Mouse (Mus musculus): ENCODE results near the gene Rabl2.

Gene Rabl2

GRCm38 (mm10) chr15:89591723-89592455, at the start of gene Rabl2:
Rabl2 (minus strand) TSS chr15:89591923.
- peak; percentile 86 for DNase-seq (ENCODE audit: low spot score)

DNA sequence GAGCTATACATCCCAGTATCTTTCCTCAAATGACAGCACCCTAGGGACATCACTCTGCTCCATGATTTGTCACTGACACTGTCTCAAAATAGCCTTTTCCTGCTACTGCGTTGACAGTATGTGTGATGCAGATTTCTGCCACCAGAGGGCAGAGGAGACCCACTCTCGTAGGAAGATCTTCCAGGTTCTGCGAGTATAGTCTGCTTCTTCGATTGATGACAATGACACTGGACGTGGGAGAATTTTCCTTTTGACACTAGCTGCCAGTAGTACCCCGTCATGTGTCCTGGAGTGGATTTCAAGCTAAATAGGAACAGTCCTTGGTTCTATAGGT, 31.9 kb upstream of the Rabl2 start:
- peak; percentile 51 for DNase-seq (ENCODE audit: low spot score)

DNA sequence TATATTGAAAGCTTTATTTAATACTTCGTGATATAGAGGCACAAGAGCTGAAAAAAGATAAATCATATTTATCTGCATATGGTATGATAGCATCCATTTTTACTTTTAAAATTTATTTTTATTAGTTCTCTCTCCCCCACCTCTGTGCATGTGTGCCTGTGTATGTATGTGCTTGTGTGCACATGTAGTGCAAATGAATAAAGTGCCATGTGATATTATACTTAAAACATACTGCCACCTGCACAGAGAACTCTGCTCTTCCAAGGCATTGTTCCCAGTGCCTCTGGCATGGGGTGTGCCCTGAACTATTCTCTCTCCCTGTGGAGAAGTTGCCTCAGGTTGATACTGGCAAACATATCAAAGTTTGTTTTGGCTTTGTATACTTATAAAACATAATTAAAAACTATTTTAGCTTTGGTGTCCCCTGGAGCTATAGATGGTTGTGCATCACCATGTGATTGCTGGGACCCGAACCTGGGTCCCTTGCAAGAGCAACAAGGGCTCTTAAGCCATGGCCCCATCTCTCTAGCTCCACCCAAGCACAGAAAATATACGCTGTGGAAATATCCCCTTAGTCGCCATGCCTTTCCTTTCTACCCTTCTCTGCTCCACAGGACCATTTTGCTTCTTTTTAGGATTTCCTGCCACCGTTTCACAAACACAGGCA, 31.4 kb upstream of the Rabl2 start:
- DNase-seq (ENCODE audit: low spot score), result no peak

GRCm38 (mm10) chr15:89622312-89622958, 30.7 kb upstream of the Rabl2 start:
- peak; percentile 17 for DNase-seq (ENCODE audit: low spot score)

DNA sequence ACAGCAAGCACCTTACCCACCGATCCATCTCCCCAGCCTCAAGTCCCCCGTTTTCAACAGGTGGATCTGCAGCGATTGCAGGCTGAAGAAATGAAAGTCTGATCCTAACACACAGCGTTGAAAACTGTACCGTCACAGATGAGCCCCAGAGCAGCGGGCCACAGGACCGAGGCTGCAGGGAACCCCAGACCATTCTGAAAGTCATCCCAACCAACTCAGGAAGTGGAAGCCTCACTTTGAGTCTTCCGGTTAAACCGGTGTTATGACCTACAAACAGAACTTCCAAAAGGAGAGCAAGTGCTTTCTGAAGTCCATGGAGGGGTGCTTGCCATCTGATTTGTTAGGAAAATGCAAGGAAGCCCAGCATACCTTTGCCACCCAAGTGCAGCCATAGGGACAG, 16.2 kb upstream of the Rabl2 start:
- no peak for DNase-seq (ENCODE audit: low spot score)

- DNase-seq (ENCODE audit: low spot score), result no peak
Observed at GRCm38 (mm10) chr15:89607480-89607879, 15.8 kb upstream of the Rabl2 start.

DNA sequence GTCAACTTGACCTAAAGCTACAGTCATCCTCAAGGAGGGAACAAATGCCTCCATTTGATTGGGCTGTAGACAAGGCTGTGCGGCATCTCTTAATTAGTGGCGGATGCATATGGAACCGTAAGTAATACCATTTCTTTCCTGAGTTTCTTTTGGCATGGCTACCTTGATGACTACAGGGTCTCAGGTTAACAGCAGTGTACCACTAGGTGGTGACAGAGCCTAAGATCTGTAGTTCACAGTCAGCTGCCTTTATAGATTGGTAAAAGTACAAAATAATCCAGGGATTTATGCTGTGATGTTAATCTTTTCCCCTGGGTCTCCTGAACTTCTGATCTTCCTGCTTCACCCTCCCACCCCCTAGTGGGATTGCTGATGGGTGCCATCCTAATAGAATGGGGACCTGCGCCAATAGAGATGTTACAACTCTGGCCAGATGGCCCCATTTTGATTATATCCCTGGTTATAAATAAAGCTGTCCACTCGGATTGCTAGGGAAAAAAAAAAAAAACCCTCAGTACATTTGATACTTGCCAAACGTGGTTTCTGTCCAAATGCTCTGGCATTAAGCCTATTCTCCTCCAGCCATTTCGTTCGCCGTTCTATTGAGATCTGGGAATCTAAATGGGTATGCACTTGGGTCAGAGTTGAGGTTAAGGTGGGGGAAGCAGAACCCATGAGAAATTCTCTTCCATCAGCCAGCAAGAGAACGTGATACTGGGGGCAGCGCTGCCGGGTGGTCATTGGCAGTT, 14.3 kb upstream of the Rabl2 start:
- DNase-seq (ENCODE audit: low spot score), result no peak

DNA sequence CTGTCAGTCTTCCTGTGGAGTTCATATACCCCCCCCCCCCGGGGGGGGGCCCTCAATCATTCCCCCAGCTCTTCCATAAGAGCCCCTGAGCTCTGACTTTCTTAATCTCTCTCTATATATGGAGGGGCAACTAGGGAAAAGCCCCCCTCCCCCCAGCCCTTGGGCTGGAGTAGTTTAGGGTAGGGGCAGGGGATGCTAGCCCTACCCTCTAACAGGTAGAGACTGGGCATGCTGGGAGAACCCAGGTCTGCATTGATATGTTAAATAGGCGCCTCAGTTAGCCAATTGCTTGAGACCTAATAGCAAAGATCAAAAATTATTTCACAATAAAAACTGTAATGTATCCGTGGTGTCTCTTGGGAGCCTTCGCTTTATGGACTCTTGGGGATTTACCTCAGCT, 825 bp upstream of the Rabl2 start:
- DNase-seq (ENCODE audit: low spot score), result no peak

DNA sequence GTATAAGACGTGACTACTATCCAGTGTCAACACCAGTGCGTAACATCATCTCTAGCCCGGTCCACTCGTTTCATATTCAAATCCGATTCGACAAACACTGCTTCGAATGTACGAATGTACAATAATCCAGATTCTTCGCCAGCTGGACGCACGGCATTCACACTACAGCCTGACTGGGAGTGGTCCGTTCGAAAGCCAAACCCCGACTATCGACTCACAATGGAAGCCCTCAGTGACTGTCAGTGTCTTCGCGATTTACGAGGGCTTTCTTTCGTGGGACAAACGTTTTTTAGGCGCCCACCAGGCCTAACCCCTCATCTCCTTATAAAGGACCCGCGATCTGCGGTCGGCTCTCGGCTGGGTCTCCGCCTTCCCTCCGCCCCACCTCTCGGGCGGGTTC, 406 bp downstream of the Rabl2 start:
- no peak for DNase-seq (ENCODE audit: low spot score)

- DNase-seq (ENCODE audit: low spot score), result no peak
Observed at GRCm38 (mm10) chr15:89589146-89589545, 2.6 kb downstream of the Rabl2 start.

DNA sequence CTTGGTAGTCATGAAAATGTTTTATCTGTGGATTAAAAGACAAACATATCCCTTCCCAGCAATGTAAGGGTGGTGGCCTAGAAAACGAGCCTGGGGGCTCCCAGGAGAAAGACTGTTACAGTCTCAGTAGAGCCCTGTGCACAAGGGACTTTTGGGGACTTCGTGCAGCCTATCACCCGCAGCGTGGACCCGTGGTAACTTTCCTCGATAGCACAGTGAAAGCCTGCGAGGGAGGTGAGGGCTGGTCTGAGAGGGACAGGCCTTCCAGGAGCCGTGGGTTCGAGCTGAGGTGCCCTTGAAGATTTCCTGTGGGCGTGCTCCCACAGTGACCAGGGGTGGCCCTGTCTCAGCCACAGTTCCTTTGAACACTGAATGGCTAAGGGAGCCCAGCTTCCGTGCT, 6.1 kb downstream of the Rabl2 start:
- DNase-seq (ENCODE audit: low spot score), result no peak

GRCm38 (mm10) chr15:89585101-89585500, 6.6 kb downstream of the Rabl2 start:
- no peak for DNase-seq (ENCODE audit: low spot score)

DNA sequence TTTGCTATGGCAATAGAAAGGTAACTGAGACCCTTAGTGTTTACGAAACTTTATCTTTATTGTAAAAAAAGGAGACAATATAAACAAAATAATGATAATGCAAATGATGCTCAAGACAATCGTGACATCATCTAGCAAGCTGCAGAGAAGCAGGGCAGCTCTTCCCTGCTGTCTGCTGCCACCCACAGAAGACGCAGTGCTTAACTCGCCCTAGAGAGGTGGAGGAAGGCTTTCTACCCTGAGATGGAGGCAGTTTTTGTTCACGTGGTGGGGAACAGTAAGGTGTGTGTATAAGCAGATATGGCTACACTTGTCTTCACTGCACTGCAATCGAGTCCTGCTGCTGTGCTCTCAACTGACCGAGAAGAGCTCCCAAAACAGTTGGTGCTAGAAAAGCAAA, 9.2 kb downstream of the Rabl2 start:
- DNase-seq (ENCODE audit: low spot score), result no peak

DNA sequence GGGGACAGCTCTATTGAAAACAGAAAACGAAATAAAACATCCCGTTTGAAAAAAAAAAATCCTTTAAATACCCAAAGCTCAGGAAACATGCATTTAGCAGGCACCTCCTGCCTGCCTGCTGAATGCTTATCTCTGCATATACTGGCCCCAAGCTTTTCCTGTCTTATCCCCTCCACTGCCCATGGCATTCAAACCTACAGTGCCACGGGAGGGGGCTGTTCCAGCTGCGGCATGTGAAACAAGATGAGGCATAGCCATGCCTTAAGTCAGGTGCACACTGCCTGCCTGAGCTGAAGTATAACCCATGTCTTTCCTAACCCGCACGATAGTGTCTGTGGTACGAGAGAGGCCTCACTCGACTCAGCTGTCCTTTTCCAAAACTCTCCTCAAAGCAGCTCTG, 19.6 kb downstream of the Rabl2 start:
- DNase-seq (ENCODE audit: low spot score), result no peak

- DNase-seq (ENCODE audit: low spot score), result no peak
Observed at GRCm38 (mm10) chr15:89568114-89568513, 23.6 kb downstream of the Rabl2 start, which contains the start of gene Acr. Acr (plus strand) TSS chr15:89568326.

GRCm38 (mm10) chr15:89559202-89559731, 32.5 kb downstream of the Rabl2 start:
- no peak for DNase-seq (ENCODE audit: low spot score)

DNA sequence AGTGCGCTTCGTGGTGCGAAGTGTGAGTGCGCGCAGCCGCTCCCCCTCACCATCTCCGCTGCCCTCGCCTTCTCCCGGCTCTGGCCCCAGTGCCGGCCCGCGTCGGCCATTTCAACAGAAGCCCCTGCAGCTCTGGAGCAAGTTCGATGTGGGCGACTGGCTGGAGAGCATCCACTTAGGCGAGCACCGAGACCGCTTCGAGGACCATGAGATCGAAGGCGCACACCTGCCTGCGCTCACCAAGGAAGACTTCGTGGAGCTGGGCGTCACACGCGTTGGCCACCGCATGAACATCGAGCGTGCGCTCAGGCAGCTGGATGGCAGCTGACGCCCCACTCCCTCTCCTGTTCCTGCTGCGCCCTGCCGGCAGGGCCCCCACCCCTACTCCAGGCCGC, 33.7 kb downstream of the Rabl2 start:
- no peak for DNase-seq (ENCODE audit: low spot score)

DNA sequence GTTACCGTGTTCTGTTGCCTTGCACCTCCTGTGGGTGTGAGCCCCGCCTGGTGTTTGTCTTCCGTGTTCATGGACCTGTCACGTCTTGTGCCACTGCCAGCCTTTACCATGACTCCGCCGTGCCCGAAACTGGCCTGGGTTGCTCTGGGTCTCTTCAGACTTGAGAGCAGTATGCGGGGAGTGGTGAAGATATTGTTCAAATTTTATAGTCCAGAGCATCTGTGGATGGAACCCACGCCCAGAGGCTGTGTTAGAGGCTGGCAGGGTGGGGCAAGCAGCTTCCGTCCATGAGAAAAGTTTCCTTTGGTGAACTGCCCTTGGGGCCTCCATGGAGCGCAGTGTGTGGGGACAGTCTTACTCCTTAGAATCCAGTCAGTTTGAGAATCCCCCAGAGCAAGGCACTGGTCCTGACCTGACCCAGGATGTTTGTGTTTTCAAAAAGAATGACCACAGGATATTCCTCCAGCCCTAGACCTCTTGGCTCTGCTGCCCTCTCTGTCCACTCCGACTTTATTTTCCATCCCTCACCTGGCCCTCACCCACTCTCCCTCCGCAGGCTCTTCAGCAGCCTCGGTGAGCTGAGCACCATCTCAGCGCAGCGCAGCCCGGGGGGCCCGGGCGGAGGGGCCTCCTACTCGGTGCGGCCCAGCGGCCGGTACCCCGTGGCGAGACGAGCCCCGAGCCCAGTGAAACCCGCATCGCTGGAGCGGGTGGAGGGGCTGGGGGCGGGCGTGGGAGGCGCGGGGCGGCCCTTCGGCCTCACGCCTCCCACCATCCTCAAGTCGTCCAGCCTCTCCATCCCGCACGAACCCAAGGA, 34.3 kb downstream of the Rabl2 start:
- DNase-seq (ENCODE audit: low spot score), result no peak

DNA sequence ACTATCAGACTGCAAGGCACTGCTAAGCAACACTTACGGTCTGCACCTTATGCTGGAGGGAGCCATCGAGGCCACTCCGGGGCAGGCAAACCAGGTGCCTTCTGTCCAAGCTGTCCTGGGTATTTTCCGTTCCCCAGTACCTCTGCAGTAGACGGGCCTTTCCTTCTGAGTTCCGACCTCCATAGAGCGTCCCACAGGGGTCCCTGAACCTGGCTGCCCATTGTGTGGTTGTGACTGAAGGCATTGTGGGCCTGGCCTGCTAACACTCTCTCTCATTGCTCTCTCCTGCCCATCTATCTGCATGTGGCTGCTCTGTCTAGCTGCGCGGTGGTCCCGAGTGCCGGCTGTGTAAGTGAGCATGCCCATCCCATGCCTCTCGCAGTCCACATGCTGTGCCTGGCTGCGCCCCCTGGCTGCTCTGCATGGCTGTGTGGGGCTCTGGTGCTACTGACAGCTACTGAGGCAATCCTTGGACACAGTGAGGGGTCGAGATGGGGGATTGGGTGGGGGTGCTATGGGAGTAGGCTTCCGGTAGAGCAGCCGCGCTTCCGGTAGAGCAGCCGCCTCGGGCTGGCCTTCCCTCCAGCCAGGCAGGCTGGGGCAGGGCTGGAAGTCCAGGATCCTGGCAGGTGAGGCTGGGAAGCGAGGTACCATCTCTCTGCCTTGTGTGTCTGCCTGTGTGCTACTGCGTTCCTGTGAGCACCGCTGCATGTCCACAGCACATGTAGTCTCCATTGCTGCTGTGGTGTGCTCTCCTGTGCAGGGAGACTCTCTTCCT, 35.1 kb downstream of the Rabl2 start:
- no peak for DNase-seq (ENCODE audit: low spot score)

DNA sequence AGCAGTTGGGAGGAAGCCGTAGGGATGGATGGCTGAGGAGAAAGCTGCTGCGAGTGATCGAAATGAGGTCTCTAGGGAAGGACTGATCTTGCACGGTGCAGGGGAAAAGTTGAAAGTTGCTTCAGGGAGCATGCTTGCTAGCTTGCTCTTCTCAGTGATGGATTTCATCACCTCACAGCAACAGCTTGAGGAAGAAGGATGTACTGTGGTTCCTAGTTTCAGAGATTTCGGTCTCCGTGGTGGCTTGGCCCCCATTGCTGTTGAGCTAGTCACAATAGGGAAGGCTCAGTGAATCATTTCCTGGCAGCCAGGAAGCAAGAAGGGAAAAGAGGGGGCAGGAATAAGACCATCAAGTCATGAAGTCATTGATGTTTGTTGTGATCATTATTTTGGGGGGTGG, 36.1 kb downstream of the Rabl2 start:
- DNase-seq (ENCODE audit: low spot score), result no peak

DNA sequence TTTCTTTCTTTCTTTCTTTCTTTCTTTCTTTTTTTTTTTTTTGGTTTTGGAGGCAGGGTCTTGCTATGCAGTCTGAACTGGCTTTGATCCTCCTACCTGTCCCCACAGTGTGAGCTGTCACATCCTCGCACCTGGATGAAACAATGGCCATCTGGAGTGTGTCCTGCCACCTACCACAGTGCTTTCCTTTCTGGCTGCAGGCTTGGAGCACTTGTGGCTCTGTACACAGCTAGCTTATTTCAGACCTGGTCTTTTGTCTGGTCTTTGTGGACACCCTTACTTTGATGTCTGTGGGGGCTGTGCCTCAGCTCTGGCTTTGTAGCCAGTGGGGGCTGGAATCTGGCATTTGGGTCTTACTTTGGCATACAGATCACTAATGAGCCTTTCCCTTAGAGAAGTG, 40.0 kb downstream of the Rabl2 start:
- DNase-seq (ENCODE audit: low spot score), result no peak
